Mouse (Mus musculus) hindbrain, embryonic 12.5 days (tissue): ENCODE measurements around the gene Cdan1. TPM values are rescaled to one million over a fixed set of nuclear protein-coding genes. Genes with fewer than 3 reads are reported as not detected.

Source experiments
- ATAC-seq: fragments of 200-750 bp; cut with Nextera tagmentation; 2 replicates; pipeline ENCODE4 v1.8.0; 2017; ENCODE audit warnings: moderate TSS enrichment; ENCODE audit not compliant: low FRiP score
- H3K27ac ChIP-seq: fragments of 300-500 bp; sonication (generic); 2 replicates; pipeline ENCODE4 v1.5.1; 2016; ENCODE audit warnings: mild to moderate bottlenecking
- H3K27me3 ChIP-seq: fragments of 300-500 bp; sonication (generic); 2 replicates; pipeline ENCODE4 v1.6.1; 2016; ENCODE audit warnings: mild to moderate bottlenecking
- H3K36me3 ChIP-seq: fragments of 300-500 bp; sonication (generic); 2 replicates; pipeline ENCODE4 v1.6.1; 2016; ENCODE audit warnings: mild to moderate bottlenecking
- H3K4me1 ChIP-seq: fragments of 300-500 bp; sonication (generic); 2 replicates; pipeline ENCODE4 v1.6.1; 2016
- H3K4me2 ChIP-seq: fragments of 300-500 bp; sonication (generic); replicated peaks from 2 replicates; pipeline ENCODE4 v1.6.1; 2016; ENCODE audit warnings: mild to moderate bottlenecking
- H3K4me3 ChIP-seq: fragments of 300-500 bp; sonication (generic); 2 replicates; pipeline ENCODE4 v1.5.1; 2016; ENCODE audit warnings: mild to moderate bottlenecking
- H3K9ac ChIP-seq: fragments of 300-500 bp; sonication (generic); 2 replicates; pipeline ENCODE4 v1.6.1; 2016; ENCODE audit warnings: mild to moderate bottlenecking, moderate library complexity
- H3K9me3 ChIP-seq: fragments of 300-500 bp; sonication (generic); replicated peaks from 2 replicates; pipeline ENCODE4 v1.6.1; 2016; ENCODE audit warnings: mild to moderate bottlenecking
- WGBS: fragments of 180-500 bp; shearing (Covaris S2); methylation state at CpG from one replicate; pipeline ENCODE4 v1.1.7; 2016; 5-methylcytosine and 5-hydroxymethylcytosine counted together
- polyA plus RNA-seq: library from polyadenylated mRNA; unstranded; fragments of >200 nt; fragmentation: Nextera tagmentation; extraction: Ambion mirVana; gene quantifications from 2 replicates; pipeline ENCODE4 v1.2.1, GENCODE M21; 2016

Gene Cdan1
- polyA plus RNA-seq, 1 experiment from 2014 or later = 11.1 TPM

DNA sequence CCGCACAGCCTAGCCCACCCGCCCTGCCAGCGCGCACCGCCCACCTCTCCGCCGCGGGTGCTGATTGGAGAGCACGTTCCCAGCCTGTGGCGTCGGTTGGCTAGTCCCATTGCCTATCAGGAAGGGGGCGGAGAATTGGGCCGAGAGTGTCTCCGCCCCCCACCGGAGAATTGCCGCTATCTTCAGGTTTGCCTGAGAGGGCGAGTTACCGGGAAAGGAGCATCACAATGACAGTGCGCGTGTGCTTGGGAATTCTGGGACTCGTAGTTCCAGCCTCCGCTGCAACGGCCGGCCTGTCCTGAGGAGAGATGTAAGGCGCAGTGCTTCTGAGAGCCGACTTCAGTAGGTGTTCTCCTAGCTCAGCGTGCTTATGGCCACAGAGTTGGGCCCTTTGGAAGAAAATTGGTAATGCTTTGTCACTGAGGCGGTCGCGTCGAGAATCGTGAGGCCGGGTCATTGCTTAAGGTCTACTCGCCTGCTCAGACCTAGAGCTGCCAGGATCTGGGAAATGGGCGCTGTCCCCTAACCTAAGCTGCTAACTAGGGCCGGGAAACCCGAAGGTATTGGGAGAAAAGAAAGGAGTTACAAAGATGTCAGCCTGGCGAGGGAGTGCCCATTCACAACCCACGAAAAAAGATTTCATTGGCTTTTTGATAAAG lies 625 bp upstream of the Cdan1 start, which contains the start of gene Ttbk2:
TSS of gene Ttbk2 (minus strand) at position 181 of the 659 bp plus-strand sequence.
- H3K4me3 ChIP-seq = peak within 1 kb of the TSS; percentile 88
- no peaks in the 10 kb centered on the region for H3K36me3 ChIP-seq
- WGBS = under 1% methylated on average over 39 of the region's 39 CpGs
- peak within 1 kb of the TSS; percentile 91 for H3K27ac ChIP-seq
- no peaks in the 10 kb centered on the region for H3K27me3 ChIP-seq
- H3K9me3 ChIP-seq = no peaks in the 10 kb centered on the region
- peak within 1 kb of the TSS; percentile 88 for H3K9ac ChIP-seq
- H3K4me2 ChIP-seq = peak within 1 kb of the TSS; percentile 70
- peak; percentile 100 for ATAC-seq
- peaks cover 7% of the 10 kb centered on the region; the same call in 1 of the 2 replicates for H3K4me1 ChIP-seq

- no peak for ATAC-seq
- Histone ChIP-seq H3K36me3 (no peaks in the 10 kb centered on the region), H3K4me2 (no peak overlapping the region), H3K27me3 (no peaks in the 10 kb centered on the region), H3K9me3 (no peaks in the 10 kb centered on the region), H3K9ac (no peak overlapping the region), H3K4me1 (peaks cover 7% of the 10 kb centered on the region; the same call in 1 of the 2 replicates), H3K27ac (no peak overlapping the region), H3K4me3 (no peak overlapping the region)
- WGBS = 93% methylated on average over 1 of the region's 1 CpGs
Observed at GRCm38 (mm10) chr2:120845280-120845679, 4.6 kb downstream of the Cdan1 start.

- Histone ChIP-seq H3K4me1 (peaks cover 4% of the 10 kb centered on the region; the same call in 1 of the 2 replicates), H3K27ac (no peak overlapping the region), H3K4me2 (no peak overlapping the region), H3K36me3 (no peaks in the 10 kb centered on the region), H3K27me3 (no peaks in the 10 kb centered on the region), H3K4me3 (no peak overlapping the region), H3K9ac (no peak overlapping the region), H3K9me3 (no peaks in the 10 kb centered on the region)
- 88% methylated on average over 4 of the region's 4 CpGs for WGBS
- no peak for ATAC-seq
Observed at GRCm38 (mm10) chr2:120843990-120844389, 5.9 kb downstream of the Cdan1 start.

GRCm38 (mm10) chr2:120841211-120841610 lies 8.7 kb downstream of the Cdan1 start:
- Histone ChIP-seq H3K27me3 (no peaks in the 10 kb centered on the region), H3K9ac (no peak overlapping the region), H3K4me3 (no peak overlapping the region), H3K4me2 (no peak overlapping the region), H3K4me1 (no peaks in the 10 kb centered on the region), H3K9me3 (no peaks in the 10 kb centered on the region; the same call in 1 of the 2 replicates), H3K27ac (no peak overlapping the region), H3K36me3 (0 out of 2 replicates have a peak, but pooled peaks cover 5% of the 10 kb centered on the region)
- 86% methylated on average over 1 of the region's 1 CpGs for WGBS
- no peak for ATAC-seq

- Histone ChIP-seq H3K27me3 (no peaks in the 10 kb centered on the region), H3K36me3 (0 out of 2 replicates have a peak, but pooled peaks cover 17% of the 10 kb centered on the region), H3K9ac (no peak overlapping the region), H3K4me3 (no peak overlapping the region), H3K27ac (no peak overlapping the region), H3K4me2 (no peak overlapping the region), H3K4me1 (no peaks in the 10 kb centered on the region), H3K9me3 (no peaks in the 10 kb centered on the region; the same call in 1 of the 2 replicates)
- ATAC-seq = no peak
- WGBS = 99% methylated on average over 4 of the region's 4 CpGs
Observed at GRCm38 (mm10) chr2:120835167-120835566, 14.8 kb downstream of the Cdan1 start.

- H3K36me3 ChIP-seq = 0 out of 2 replicates have a peak, but pooled peaks cover 4% of the 10 kb centered on the region
- no peak overlapping the region for H3K27ac ChIP-seq
- H3K9ac ChIP-seq = no peak overlapping the region
- H3K4me1 ChIP-seq = no peaks in the 10 kb centered on the region
- no peaks in the 10 kb centered on the region for H3K27me3 ChIP-seq
- H3K4me3 ChIP-seq = no peak overlapping the region
- no peak overlapping the region for H3K4me2 ChIP-seq
- no peak for ATAC-seq
- WGBS = 48% methylated on average over 1 of the region's 1 CpGs
- H3K9me3 ChIP-seq = no peaks in the 10 kb centered on the region
Observed at GRCm38 (mm10) chr2:120826936-120827638, 22.8 kb downstream of the Cdan1 start.

DNA sequence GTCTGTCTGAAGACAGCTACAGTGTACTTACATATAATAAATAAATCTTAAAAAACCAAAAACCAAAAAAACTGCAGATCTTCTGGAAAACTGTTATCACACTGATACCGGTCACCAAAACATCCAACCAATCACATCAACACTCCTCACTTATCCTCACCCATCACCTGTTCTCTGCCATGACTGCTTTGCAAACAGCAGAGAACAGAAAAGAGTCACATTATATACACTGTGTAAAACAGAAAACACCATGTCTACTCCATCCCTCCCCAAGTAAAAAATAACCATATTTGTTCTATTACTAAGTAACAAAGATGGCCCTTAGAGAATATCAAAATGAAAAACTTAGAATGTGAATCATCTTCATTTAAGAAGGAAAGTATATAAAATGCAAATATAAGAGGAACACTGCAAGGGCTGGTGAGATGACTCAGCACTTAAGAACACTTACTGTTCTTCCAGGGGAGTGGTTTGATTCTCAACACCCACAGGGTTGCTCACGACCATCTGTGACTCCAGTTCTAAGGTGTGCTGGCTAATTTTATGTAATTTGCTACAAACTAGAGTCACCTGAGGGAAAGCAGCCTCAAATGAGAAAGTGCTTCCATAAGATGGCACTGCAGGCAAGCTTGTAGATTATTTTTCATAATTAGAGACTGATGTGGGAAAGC lies 79.5 kb downstream of the Cdan1 start:
- H3K4me3 ChIP-seq = no peak overlapping the region
- H3K27me3 ChIP-seq = no peaks in the 10 kb centered on the region
- H3K4me2 ChIP-seq = no peak overlapping the region
- WGBS = 88% methylated on average over 2 of the region's 2 CpGs
- no peaks in the 10 kb centered on the region for H3K9me3 ChIP-seq
- no peak overlapping the region for H3K9ac ChIP-seq
- no peak for ATAC-seq
- peaks cover 35% of the 10 kb centered on the region for H3K36me3 ChIP-seq
- H3K27ac ChIP-seq = no peak overlapping the region
- no peaks in the 10 kb centered on the region for H3K4me1 ChIP-seq

DNA sequence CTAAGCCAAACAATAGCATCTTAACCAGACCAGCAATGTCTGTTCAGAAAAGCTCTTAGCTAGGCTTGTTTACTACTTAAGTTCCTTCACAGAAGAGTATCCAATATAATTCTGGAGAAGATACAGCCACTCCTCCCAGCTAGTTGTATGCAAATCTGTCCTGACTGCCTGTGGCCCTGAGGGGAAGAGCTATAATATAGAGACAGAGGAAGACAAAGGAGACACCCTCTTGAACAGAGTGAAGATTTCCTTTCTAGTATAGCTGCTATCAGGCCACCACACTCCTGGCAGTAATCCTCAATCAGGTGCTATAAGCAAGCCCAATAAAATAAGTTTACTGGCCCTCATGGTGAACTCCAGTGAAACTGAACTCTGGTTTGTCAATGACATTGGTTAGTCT lies 88.0 kb downstream of the Cdan1 start:
- ATAC-seq = no peak
- no peaks in the 10 kb centered on the region for H3K9me3 ChIP-seq
- H3K27me3 ChIP-seq = no peaks in the 10 kb centered on the region
- H3K4me1 ChIP-seq = no peaks in the 10 kb centered on the region
- H3K9ac ChIP-seq = no peak overlapping the region
- no peak overlapping the region for H3K27ac ChIP-seq
- H3K36me3 ChIP-seq = peaks cover 31% of the 10 kb centered on the region
- no peak overlapping the region for H3K4me2 ChIP-seq
- no peak overlapping the region for H3K4me3 ChIP-seq

- Histone ChIP-seq H3K27me3 (no peaks in the 10 kb centered on the region), H3K4me3 (no peak overlapping the region), H3K9me3 (no peaks in the 10 kb centered on the region), H3K9ac (no peak overlapping the region), H3K27ac (no peak overlapping the region), H3K4me1 (no peaks in the 10 kb centered on the region), H3K36me3 (peaks cover 62% of the 10 kb centered on the region), H3K4me2 (no peak overlapping the region)
- no peak for ATAC-seq
- 97% methylated on average over 2 of the region's 2 CpGs for WGBS
Observed at GRCm38 (mm10) chr2:120748041-120748440, 101.9 kb downstream of the Cdan1 start.

- no peak overlapping the region for H3K9ac ChIP-seq
- H3K4me1 ChIP-seq = no peaks in the 10 kb centered on the region
Observed at GRCm38 (mm10) chr2:120745496-120745895, 104.4 kb downstream of the Cdan1 start.

GRCm38 (mm10) chr2:120731877-120732530 lies 117.9 kb downstream of the Cdan1 start:
- peak overlapping the region; percentile 92 for H3K4me3 ChIP-seq
- H3K27ac ChIP-seq = peak overlapping the region; percentile 93; the same call in 1 of the 2 replicates
- peaks cover 17% of the 10 kb centered on the region for H3K36me3 ChIP-seq

More at GRCm38 (mm10) chr2:120745496-120745895, 104.4 kb downstream of the Cdan1 start:
- WGBS = 96% methylated on average over 1 of the region's 1 CpGs
- Histone ChIP-seq H3K9me3 (no peaks in the 10 kb centered on the region), H3K4me3 (no peak overlapping the region), H3K4me2 (no peak overlapping the region), H3K27me3 (no peaks in the 10 kb centered on the region), H3K36me3 (peaks cover 72% of the 10 kb centered on the region), H3K27ac (no peak overlapping the region)
- no peak for ATAC-seq

More at GRCm38 (mm10) chr2:120731877-120732530, 117.9 kb downstream of the Cdan1 start:
- peak overlapping the region; percentile 95 for H3K4me2 ChIP-seq
- 42% methylated on average over 7 of the region's 7 CpGs for WGBS
- H3K27me3 ChIP-seq = no peaks in the 10 kb centered on the region
- no peak for ATAC-seq
- H3K9me3 ChIP-seq = no peaks in the 10 kb centered on the region
- H3K4me1 ChIP-seq = peaks cover 26% of the 10 kb centered on the region
- no peak overlapping the region for H3K9ac ChIP-seq
